ENCODE assay signal across 9 mouse cellular contexts in the genomic region with DNA sequence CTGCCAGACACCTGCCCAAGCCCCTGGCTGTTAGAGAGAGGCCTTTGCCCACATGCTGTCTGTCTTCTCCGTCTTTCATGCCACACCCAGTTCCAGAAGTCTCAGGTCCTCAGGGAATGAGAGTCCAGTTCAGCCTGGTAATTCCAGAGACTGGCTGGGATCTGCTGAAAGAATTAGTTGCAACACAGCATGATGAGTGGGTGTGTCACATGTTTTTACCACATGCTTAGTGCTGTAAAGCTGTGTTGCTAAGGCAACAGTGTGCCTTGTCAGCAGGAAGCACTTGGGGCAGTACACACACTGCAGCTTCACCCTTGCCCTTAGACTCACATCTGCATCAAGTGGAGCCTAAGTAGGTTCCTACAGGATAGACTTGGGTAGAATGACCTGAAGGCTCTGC. TPM values are rescaled to one million over a fixed set of nuclear protein-coding genes. Genes with fewer than 3 reads are reported as not detected.
DNase-seq lines count a peak whose midpoint lies in the region; ATAC-seq and TF ChIP-seq lines count a peak whose summit lies in the region.
"Had no signal": no experiment of that assay in that cellular context is flagged by ENCODE, and none has a peak within 500 bp of the region (broad histone marks: within the 10 kb centered on the region; RNA-seq: fewer than 3 reads in every experiment).

No protein-coding gene starts in this region.

- ATAC-seq in lung, embryonic 15.5 days (ENCODE audit: borderline replicate concordance, extremely low read depth, low FRiP score, low TSS enrichment), result peak; percentile 52; the same call in 1 of the 2 replicates

- DNase-seq in gastrocnemius, postnatal 14 days, result peak; percentile 29
- DNase-seq in gastrocnemius, postnatal 36 days, result no peak
- DNase-seq in MEL (ENCODE audit: low read depth, low spot score), result peak; percentile 69
- peak; percentile 29 to 44 for DNase-seq in heart, postnatal 36 days
- no peak for DNase-seq in cerebellum, postnatal 4 days (ENCODE audit: low spot score in 2 of 2)
- DNase-seq in cerebellum, postnatal 14 days, result no peak
- DNase-seq in thymus, adult 2 months, result no peak

- TF ChIP-seq RAD21 in MEL (IDR thresholded peaks at IDR 0.05; ENCODE audit: low read depth, low read length), result no peak

- H3K36me3 ChIP-seq in MEL (ENCODE audit: control insufficient read depth in 1 of 2, insufficient read depth in 2 of 2, low read length in 2 of 2), result peaks cover 0 to 43% of the 10 kb centered on the region in 2 experiments; a peak in 2 of 4 replicates
- no peaks in the 10 kb centered on the region for H3K36me3 ChIP-seq in lung, embryonic 15.5 days
- no peaks in the 10 kb centered on the region for H3K36me3 ChIP-seq in thymus, adult 2 months (ENCODE audit: control insufficient read depth, insufficient read depth, low read length)
- H3K36me3 ChIP-seq: hindbrain, embryonic 15.5 days had no signal

- peak overlapping the region; percentile 16; the same call in 1 of the 2 replicates for H3K9ac ChIP-seq in MEL (ENCODE audit: control insufficient read depth, low read depth, low read length, poor library complexity, severe bottlenecking)
- H3K9ac ChIP-seq in lung, embryonic 15.5 days, result no peak overlapping the region
- H3K9ac ChIP-seq: hindbrain, embryonic 15.5 days had no signal

- no peak; a peak in 1 of 4 replicates for TF ChIP-seq EP300 in MEL (IDR thresholded peaks at IDR 0.05; ENCODE audit: low read depth in 1 of 2, low read length in 2 of 2)

- H3K4me3 ChIP-seq in MEL (ENCODE audit: control insufficient read depth in 1 of 2, insufficient read depth in 1 of 2, low read depth in 2 of 2, low read length in 2 of 2), result no peak overlapping the region
- H3K4me3 ChIP-seq in lung, embryonic 15.5 days, result no peak overlapping the region
- H3K4me3 ChIP-seq in thymus, adult 2 months (ENCODE audit: control insufficient read depth, insufficient read depth, low read length), result no peak overlapping the region
- H3K4me3 ChIP-seq: hindbrain, embryonic 15.5 days had no signal

- H3K9me3 ChIP-seq in MEL (replicated peaks; ENCODE audit: insufficient read depth, low read length), result no peaks in the 10 kb centered on the region
- H3K9me3 ChIP-seq in lung, embryonic 15.5 days, result no peaks in the 10 kb centered on the region
- H3K9me3 ChIP-seq: hindbrain, embryonic 15.5 days had no signal

- H3K4me2 ChIP-seq in lung, embryonic 15.5 days, result no peak overlapping the region
- H3K4me2 ChIP-seq: hindbrain, embryonic 15.5 days had no signal

- WGBS in lung, embryonic 15.5 days, result 50% methylated on average over 1 of the region's 1 CpGs
- WGBS in thymus, adult 2 months, result 89% methylated on average over 1 of the region's 1 CpGs

- peaks cover 0 to 1% of the 10 kb centered on the region in 2 experiments; a peak in 1 of 4 replicates for H3K27me3 ChIP-seq in MEL (ENCODE audit: control insufficient read depth in 1 of 2, insufficient read depth in 2 of 2, low read length in 2 of 2)
- H3K27me3 ChIP-seq in lung, embryonic 15.5 days, result no peaks in the 10 kb centered on the region
- no peaks in the 10 kb centered on the region for H3K27me3 ChIP-seq in thymus, adult 2 months (ENCODE audit: control insufficient read depth, insufficient read depth, low read length)
- H3K27me3 ChIP-seq: hindbrain, embryonic 15.5 days had no signal

- no peak for TF ChIP-seq CTCF in MEL (IDR thresholded peaks at IDR 0.05 in 2 of 3, conservative IDR thresholded peaks at IDR 0.05 in 1 of 3; ENCODE audit: control insufficient read depth in 1 of 3, insufficient read depth in 1 of 3, low read depth in 2 of 3, low read length in 3 of 3, poor library complexity in 1 of 3, severe bottlenecking in 1 of 3)
- TF ChIP-seq CTCF in thymus, adult 2 months (IDR thresholded peaks at IDR 0.05; ENCODE audit: borderline replicate concordance, control insufficient read depth, extremely low read depth, insufficient read depth, low read length, poor library complexity), result no peak

- no peak for TF ChIP-seq POLR2A in MEL (IDR thresholded peaks at IDR 0.05; ENCODE audit: control insufficient read depth in 1 of 2, insufficient read depth in 1 of 2, low read depth in 1 of 2, low read length in 2 of 2, poor library complexity in 1 of 2)
- no peak for TF ChIP-seq POLR2A in thymus, adult 2 months (IDR thresholded peaks at IDR 0.05; ENCODE audit: control insufficient read depth, extremely low read depth, insufficient read depth, low read length, poor library complexity)

- H3K4me1 ChIP-seq in MEL (ENCODE audit: control insufficient read depth in 1 of 2, insufficient read depth in 2 of 2, low read length in 2 of 2), result peaks cover 26 to 34% of the 10 kb centered on the region in 2 experiments
- peaks cover 13% of the 10 kb centered on the region for H3K4me1 ChIP-seq in lung, embryonic 15.5 days
- H3K4me1 ChIP-seq in thymus, adult 2 months (replicated peaks; ENCODE audit: control insufficient read depth, insufficient read depth, low read length), result no peaks in the 10 kb centered on the region
- H3K4me1 ChIP-seq: hindbrain, embryonic 15.5 days had no signal

- peak overlapping the region; percentile 39; the same call in 1 of the 2 replicates for H3K27ac ChIP-seq in MEL (ENCODE audit: control insufficient read depth, low read depth, low read length)
- no peak overlapping the region for H3K27ac ChIP-seq in lung, embryonic 15.5 days
- no peak overlapping the region for H3K27ac ChIP-seq in thymus, adult 2 months (ENCODE audit: control insufficient read depth, insufficient read depth, low read length)
- H3K27ac ChIP-seq: hindbrain, embryonic 15.5 days had no signal

- intact Hi-C loops in gastrocnemius, postnatal 14 days (cut with DNase I; ENCODE audit: low total_unique reads), result no loop called here
- intact Hi-C loops in gastrocnemius, postnatal 36 days (cut with DNase I), result loop anchor here (5.0 kb wide), 1 partner anchor 89 kb away; no protein-coding TSS in a partner anchor
- intact Hi-C loops in heart, postnatal 36 days (cut with DNase I), result loop anchor here (5.0 kb wide), 1 partner anchor 89 kb away; no protein-coding TSS in a partner anchor

- no peaks in the 10 kb centered on the region for H3K79me2 ChIP-seq in MEL (ENCODE audit: control insufficient read depth, insufficient read depth, low read length, poor library complexity)

TF ChIP-seq in MEL, 35 proteins besides CTCF, POLR2A, EP300 and RAD21:
- TF ChIP-seq ETS1 (IDR thresholded peaks at IDR 0.05; ENCODE audit: low read depth, low read length) (peak; percentile 66; the same call in 1 of the 2 replicates), CHD2 (IDR thresholded peaks at IDR 0.05; ENCODE audit: low read length) (no peak), MAX (IDR thresholded peaks at IDR 0.05; ENCODE audit: low read length) (peak; percentile 77; the same call in 1 of the 2 replicates), MAFK (IDR thresholded peaks at IDR 0.05; ENCODE audit: borderline replicate concordance, low read depth, low read length) (0 out of 2 replicates have a peak, but pooled peaks have one; percentile 2), ZMIZ1 (IDR thresholded peaks at IDR 0.05; ENCODE audit: low read depth, low read length) (no peak), POLR2AphosphoS2 (IDR thresholded peaks at IDR 0.05; ENCODE audit: low read length) (no peak), GABPA (IDR thresholded peaks at IDR 0.05; ENCODE audit: low read depth, low read length) (no peak), MYC (IDR thresholded peaks at IDR 0.05; ENCODE audit: low read depth, low read length) (peak; percentile 37; the same call in 1 of the 2 replicates), MYB (IDR thresholded peaks at IDR 0.05; ENCODE audit: low read depth, low read length) (no peak), ELF1 (IDR thresholded peaks at IDR 0.05; ENCODE audit: low read depth, low read length) (peak; percentile 58; the same call in 1 of the 2 replicates), MXI1 (IDR thresholded peaks at IDR 0.05; ENCODE audit: low read depth, low read length) (peak; percentile 98), KAT2A (conservative IDR thresholded peaks at IDR 0.05; ENCODE audit: low read depth, low read length) (no peak), ZNF384 (IDR thresholded peaks at IDR 0.05; ENCODE audit: low read depth, low read length) (no peak), UBTF (IDR thresholded peaks at IDR 0.05; ENCODE audit: borderline replicate concordance, insufficient read depth, low read depth, low read length) (no peak), POLR2AphosphoS5 (IDR thresholded peaks at IDR 0.05; ENCODE audit: borderline replicate concordance, low read depth, low read length) (no peak), USF1 (IDR thresholded peaks at IDR 0.05; ENCODE audit: low read depth, low read length) (peak; percentile 75; the same call in 1 of the 2 replicates), USF2 (IDR thresholded peaks at IDR 0.05; ENCODE audit: borderline replicate concordance in 1 of 2, insufficient read depth in 1 of 2, low read depth in 1 of 2, low read length in 2 of 2) (no peak), TAL1 (IDR thresholded peaks at IDR 0.05; ENCODE audit: low read length) (peak; percentile 31; the same call in 1 of the 2 replicates), SIN3A (IDR thresholded peaks at IDR 0.05; ENCODE audit: low read length) (peak; percentile 72), ZKSCAN1 (IDR thresholded peaks at IDR 0.05; ENCODE audit: low read depth, low read length) (no peak), TCF12 (IDR thresholded peaks at IDR 0.05; ENCODE audit: low read depth, low read length) (peak; percentile 49; the same call in 1 of the 2 replicates), SMC3 (IDR thresholded peaks at IDR 0.05; ENCODE audit: low read depth, low read length) (no peak), HCFC1 (IDR thresholded peaks at IDR 0.05; ENCODE audit: low read depth, low read length) (no peak)
TF ChIP-seq in MEL: peak in this region for 10.

RNA-seq across cellular contexts. Expression of gene Metrnl, which starts 40.1 kb away (rescaled TPM):
- total RNA-seq in gastrocnemius, postnatal 14 days (2021), result 10 to 100 TPM in 1 of 2 experiments, 1 to 10 TPM in 1; 8.9 to 15.3 TPM
- 10 to 100 TPM in 1 of 2 experiments, 1 to 10 TPM in 1; 7.2 to 12.0 TPM for total RNA-seq in gastrocnemius, postnatal 36 days (2021)
- total RNA-seq in MEL (2012; rRNA removed), result 2.7 TPM in 2 replicates
- 1 to 10 TPM in 1 of 2 experiments, not detected in 1; 2.9 TPM for polyA plus RNA-seq in MEL (2012; ENCODE audit: insufficient read depth in 1 of 2, insufficient read length in 2 of 2, low read depth in 1 of 2, low replicate concordance in 2 of 2, missing spikeins in 1 of 2)
- 10 to 100 TPM; 17.6 to 21.5 TPM for total RNA-seq in heart, postnatal 36 days (2021)
- 27.6 and 28.2 TPM in 2 replicates for polyA plus RNA-seq in lung, embryonic 15.5 days (2015; fragmentation: Nextera tagmentation; extraction: Ambion mirVana)
- polyA plus RNA-seq in thymus, adult 2 months (2012; rRNA removed), result 15.2 and 17.6 TPM in 2 replicates

Comparison
In these comparisons a context has a peak if more than half of its experiments do, and no peak if none do; other contexts are left out.
1. DNase-seq: peak in gastrocnemius, postnatal 14 days (single experiment), MEL (single experiment) and heart, postnatal 36 days (2 of 2); none in gastrocnemius, postnatal 36 days (0 of 2), cerebellum, postnatal 4 days (0 of 2), cerebellum, postnatal 14 days (0 of 2) and thymus, adult 2 months (single experiment).